Mouse (Mus musculus) hindbrain, embryonic 13.5 days (tissue): ENCODE data around the gene Cyb5r2. TPM values are rescaled to one million over a fixed set of nuclear protein-coding genes. Genes with fewer than 3 reads are reported as not detected.

ENCODE experiments used
- ATAC-seq: fragments of 200-750 bp; cut with Nextera tagmentation; 2 replicates; pipeline ENCODE4 v1.8.0; 2017; ENCODE audit warnings: moderate TSS enrichment; ENCODE audit not compliant: low FRiP score
- H3K27ac ChIP-seq: fragments of 300-500 bp; sonication (generic); 2 replicates; pipeline ENCODE4 v1.5.1; 2015; ENCODE audit warnings: inconsistent platforms, mild to moderate bottlenecking, moderate library complexity
- H3K27me3 ChIP-seq: fragments of 300-500 bp; sonication (generic); 2 replicates; pipeline ENCODE4 v1.6.1; 2015; ENCODE audit warnings: mild to moderate bottlenecking, inconsistent platforms
- H3K36me3 ChIP-seq: fragments of 300-500 bp; sonication (generic); 2 replicates; pipeline ENCODE4 v1.6.1; 2015; ENCODE audit warnings: mild to moderate bottlenecking, inconsistent platforms
- H3K4me1 ChIP-seq: fragments of 300-500 bp; sonication (generic); replicated peaks from 2 replicates; pipeline ENCODE4 v1.6.1; 2015; ENCODE audit warnings: inconsistent platforms
- H3K4me2 ChIP-seq: fragments of 300-500 bp; sonication (generic); 2 replicates; pipeline ENCODE4 v1.6.1; 2015; ENCODE audit warnings: inconsistent platforms, mild to moderate bottlenecking, moderate library complexity
- H3K4me3 ChIP-seq: fragments of 300-500 bp; sonication (generic); 2 replicates; pipeline ENCODE4 v1.5.1; 2015; ENCODE audit warnings: mild to moderate bottlenecking, inconsistent platforms
- H3K9ac ChIP-seq: fragments of 300-500 bp; sonication (generic); 2 replicates; pipeline ENCODE4 v1.6.1; 2015; ENCODE audit warnings: mild to moderate bottlenecking, inconsistent platforms
- H3K9me3 ChIP-seq: fragments of 300-500 bp; sonication (generic); 2 replicates; pipeline ENCODE4 v1.6.1; 2016; ENCODE audit warnings: inconsistent platforms
- WGBS: fragments of 180-500 bp; shearing (Covaris S2); methylation state at CpG from one replicate; pipeline ENCODE4 v1.1.7; 2015; 5-methylcytosine and 5-hydroxymethylcytosine counted together
- polyA plus RNA-seq: library from polyadenylated mRNA; unstranded; fragments of >200 nt; fragmentation: Nextera tagmentation; extraction: Ambion mirVana; gene quantifications from 2 replicates; pipeline ENCODE4 v1.2.1, GENCODE M21; 2015

Gene Cyb5r2
- polyA plus RNA-seq, 1 experiment from 2014 or later, result not detected

DNA sequence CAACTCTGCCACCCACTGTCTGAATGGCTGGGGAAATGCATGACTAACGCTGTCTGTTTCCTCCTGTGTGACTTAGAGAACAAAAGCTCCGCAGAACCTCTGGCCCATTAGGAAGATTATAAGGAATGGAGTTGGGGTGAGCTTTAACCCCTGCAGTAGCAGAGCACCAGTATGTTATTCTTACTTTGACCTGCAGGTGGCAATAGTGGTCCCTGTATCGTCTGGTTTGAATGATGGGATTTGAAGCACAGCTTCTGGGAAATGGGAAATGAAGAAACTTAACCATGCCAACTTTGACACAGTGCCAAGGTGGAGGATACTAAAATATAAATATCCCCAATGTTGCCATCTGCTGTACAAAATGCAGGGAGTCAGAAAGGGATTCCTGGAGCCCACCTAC is 8.6 kb downstream of the Cyb5r2 start:
- Histone ChIP-seq H3K27ac (no peak overlapping the region), H3K27me3 (no peaks in the 10 kb centered on the region), H3K9ac (no peak overlapping the region), H3K4me1 (no peaks in the 10 kb centered on the region), H3K9me3 (no peaks in the 10 kb centered on the region), H3K4me3 (no peak overlapping the region), H3K4me2 (no peak overlapping the region), H3K36me3 (no peaks in the 10 kb centered on the region)
- WGBS, result 5% methylated on average over 3 of the region's 3 CpGs
- ATAC-seq, result 0 out of 2 replicates have a peak, but pooled peaks have one; percentile 27

DNA sequence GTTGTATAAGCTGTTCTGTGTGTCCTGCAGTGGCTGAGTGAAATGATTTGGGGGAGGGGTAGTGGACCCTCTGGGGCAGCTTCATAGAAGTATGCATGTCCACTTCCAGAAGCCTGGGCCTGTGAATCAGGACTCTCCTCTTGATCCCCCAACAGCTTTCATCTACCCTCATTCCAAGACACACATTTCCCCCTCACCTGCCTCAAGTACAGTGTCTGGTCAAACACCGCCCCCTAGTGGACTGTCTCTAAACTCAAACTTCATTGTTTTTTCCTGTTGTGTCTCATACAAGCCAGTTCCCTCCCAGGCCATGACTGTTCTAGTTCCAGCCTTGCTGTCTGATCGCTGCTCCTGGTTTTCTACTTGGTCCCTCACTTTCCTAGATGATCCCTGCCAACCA is 9.9 kb downstream of the Cyb5r2 start:
- Histone ChIP-seq H3K4me1 (no peaks in the 10 kb centered on the region), H3K9ac (no peak overlapping the region), H3K27me3 (no peaks in the 10 kb centered on the region), H3K4me2 (no peak overlapping the region), H3K9me3 (no peaks in the 10 kb centered on the region), H3K27ac (no peak overlapping the region), H3K36me3 (no peaks in the 10 kb centered on the region), H3K4me3 (no peak overlapping the region)
- WGBS, result 20% methylated on average over 2 of the region's 2 CpGs
- no peak for ATAC-seq

DNA sequence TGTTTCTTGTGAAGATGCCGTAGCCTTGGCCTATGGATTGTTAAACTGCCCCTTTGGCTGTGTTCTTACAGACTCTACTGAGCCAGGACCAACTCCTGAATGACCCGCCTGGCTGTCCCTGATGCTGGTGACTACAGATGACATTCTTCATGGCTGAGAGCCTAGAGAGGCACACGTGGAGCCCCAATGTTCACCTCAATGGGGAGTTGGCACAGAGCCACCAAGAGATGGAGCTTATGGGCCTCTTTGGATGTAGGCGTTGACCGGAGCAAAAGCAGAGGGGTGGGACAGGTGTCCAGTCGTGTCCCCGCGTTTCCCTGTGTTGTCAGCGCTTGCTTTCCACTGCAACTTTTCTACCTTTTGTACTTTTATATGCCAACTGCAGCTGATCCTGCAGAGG is 10.4 kb downstream of the Cyb5r2 start:
- H3K27ac ChIP-seq, result no peak overlapping the region
- H3K9ac ChIP-seq, result no peak overlapping the region
- ATAC-seq, result no peak
- H3K4me2 ChIP-seq, result no peak overlapping the region
- no peaks in the 10 kb centered on the region for H3K4me1 ChIP-seq
- H3K9me3 ChIP-seq, result no peaks in the 10 kb centered on the region
- 90% methylated on average over 9 of the region's 9 CpGs for WGBS
- H3K4me3 ChIP-seq, result no peak overlapping the region
- H3K27me3 ChIP-seq, result no peaks in the 10 kb centered on the region
- H3K36me3 ChIP-seq, result no peaks in the 10 kb centered on the region

DNA sequence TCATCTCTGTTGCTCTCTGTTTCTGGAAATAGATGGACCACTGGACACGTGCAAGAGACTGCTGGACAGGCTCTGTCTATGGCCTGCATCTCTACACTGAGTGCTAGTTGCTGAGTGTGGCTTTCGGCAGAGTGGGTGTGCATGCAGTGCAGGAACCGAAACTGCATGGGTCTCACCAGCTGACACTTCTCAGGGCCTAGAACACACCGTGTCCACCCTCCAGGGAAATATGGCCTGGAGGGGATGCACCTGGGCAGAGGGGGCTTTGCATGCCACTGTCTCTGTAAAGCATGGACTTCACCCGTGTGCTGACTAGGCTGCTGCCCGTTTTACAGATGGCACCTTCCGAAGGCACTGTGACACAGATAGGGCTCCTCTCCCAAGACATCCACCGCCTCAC is 11.8 kb downstream of the Cyb5r2 start:
- no peaks in the 10 kb centered on the region for H3K4me1 ChIP-seq
- H3K27me3 ChIP-seq, result no peaks in the 10 kb centered on the region
- H3K9me3 ChIP-seq, result no peaks in the 10 kb centered on the region
- WGBS, result 93% methylated on average over 8 of the region's 8 CpGs
- H3K9ac ChIP-seq, result no peak overlapping the region
- no peaks in the 10 kb centered on the region for H3K36me3 ChIP-seq
- H3K27ac ChIP-seq, result no peak overlapping the region
- no peak overlapping the region for H3K4me3 ChIP-seq
- no peak for ATAC-seq
- H3K4me2 ChIP-seq, result no peak overlapping the region

DNA sequence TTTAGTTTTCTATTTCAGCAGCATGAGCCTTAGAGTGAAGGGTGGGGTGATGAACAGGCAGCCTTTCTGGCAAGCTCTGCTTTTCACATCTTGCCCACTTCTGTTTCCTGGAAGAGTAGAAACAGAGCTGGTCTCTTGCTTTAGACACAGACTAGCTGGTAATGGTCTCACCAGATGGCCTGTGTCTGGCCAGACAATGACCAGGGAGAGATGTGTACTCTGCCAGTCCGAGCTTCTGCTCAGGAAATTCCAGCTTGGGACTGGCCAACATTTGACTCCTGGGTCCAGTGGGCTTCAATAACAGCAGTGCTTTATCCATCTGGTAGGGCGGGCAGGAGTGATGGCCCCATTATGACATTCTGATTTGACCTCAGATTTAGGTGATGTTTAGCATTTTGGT is 12.7 kb downstream of the Cyb5r2 start:
- H3K27me3 ChIP-seq, result no peaks in the 10 kb centered on the region
- H3K9ac ChIP-seq, result no peak overlapping the region
- H3K4me2 ChIP-seq, result no peak overlapping the region
- no peak overlapping the region for H3K4me3 ChIP-seq
- H3K4me1 ChIP-seq, result no peaks in the 10 kb centered on the region
- WGBS, result 75% methylated on average over 2 of the region's 2 CpGs
- H3K9me3 ChIP-seq, result no peaks in the 10 kb centered on the region
- no peaks in the 10 kb centered on the region for H3K36me3 ChIP-seq
- H3K27ac ChIP-seq, result no peak overlapping the region
- ATAC-seq, result no peak

DNA sequence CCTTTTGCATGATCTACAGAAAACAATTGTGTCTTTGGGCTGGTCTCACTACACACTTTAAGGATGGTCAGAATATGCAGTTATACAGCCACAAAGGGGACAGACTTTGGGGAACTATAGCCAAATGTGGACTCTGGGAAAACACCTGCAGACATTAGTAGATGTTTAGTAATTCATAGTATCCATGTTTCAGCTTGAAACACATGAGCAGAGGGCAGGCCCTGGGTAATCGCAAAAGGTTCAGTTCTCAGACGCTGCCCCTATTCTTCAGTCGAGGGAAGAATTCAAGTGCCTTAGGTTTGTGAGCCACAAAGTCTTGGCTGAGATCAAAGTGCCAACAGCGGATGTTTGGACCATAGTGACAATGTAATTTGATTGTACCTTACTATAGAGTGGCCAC is 13.4 kb downstream of the Cyb5r2 start:
- H3K4me3 ChIP-seq, result no peak overlapping the region
- H3K4me1 ChIP-seq, result no peaks in the 10 kb centered on the region
- no peaks in the 10 kb centered on the region for H3K27me3 ChIP-seq
- 91% methylated on average over 4 of the region's 4 CpGs for WGBS
- no peak overlapping the region for H3K27ac ChIP-seq
- H3K36me3 ChIP-seq, result no peaks in the 10 kb centered on the region
- no peaks in the 10 kb centered on the region for H3K9me3 ChIP-seq
- no peak overlapping the region for H3K4me2 ChIP-seq
- no peak overlapping the region for H3K9ac ChIP-seq
- no peak for ATAC-seq

DNA sequence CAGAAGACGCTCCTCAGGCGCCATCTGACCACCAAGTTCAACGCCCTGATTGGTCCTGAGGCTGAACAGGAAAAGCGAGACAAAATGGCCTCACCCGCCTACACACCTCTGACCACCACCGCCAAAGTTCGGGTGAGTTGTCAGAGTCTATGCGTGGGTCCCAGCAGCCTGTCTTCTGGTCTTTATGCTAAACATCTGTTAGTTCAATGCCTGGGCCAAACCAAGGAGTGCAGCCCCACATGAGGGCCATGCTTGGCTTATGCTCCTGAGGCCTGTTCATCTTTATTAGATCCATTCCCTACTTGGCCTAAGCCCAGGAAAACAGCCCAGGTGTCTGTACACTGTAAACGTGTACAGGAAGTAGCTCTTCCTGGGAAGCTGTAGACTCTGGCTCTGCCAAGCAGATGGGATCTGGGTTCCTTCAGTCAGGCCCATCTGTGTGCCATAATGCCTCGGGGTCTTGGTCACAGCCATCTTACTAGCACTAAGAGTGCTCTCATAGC is 14.8 kb downstream of the Cyb5r2 start:
- Histone ChIP-seq H3K9ac (no peak overlapping the region), H3K36me3 (no peaks in the 10 kb centered on the region), H3K4me1 (no peaks in the 10 kb centered on the region), H3K4me3 (no peak overlapping the region), H3K27ac (no peak overlapping the region), H3K4me2 (no peak overlapping the region), H3K9me3 (no peaks in the 10 kb centered on the region), H3K27me3 (no peaks in the 10 kb centered on the region)
- ATAC-seq, result no peak
- 88% methylated on average over 10 of the region's 10 CpGs for WGBS

DNA sequence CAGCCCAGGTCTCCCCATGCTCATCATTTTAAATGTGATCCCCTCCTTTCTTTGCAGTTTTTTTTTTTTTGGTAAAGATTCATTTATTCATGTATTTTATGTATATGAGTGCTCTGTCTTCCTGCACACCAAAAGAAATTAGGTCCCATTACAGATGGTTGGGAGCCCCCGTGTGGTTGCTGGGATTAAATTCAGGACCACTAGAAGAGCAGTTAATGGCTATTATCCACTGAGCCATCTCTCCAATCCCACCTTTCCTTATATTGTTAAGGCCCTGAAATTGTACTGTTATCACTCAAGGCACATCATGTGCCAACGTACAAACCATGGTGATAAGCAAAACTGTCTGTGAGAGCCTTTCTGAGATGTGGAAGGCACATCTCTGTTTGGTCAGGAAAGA is 19.1 kb downstream of the Cyb5r2 start:
- no peaks in the 10 kb centered on the region for H3K36me3 ChIP-seq
- H3K4me3 ChIP-seq, result no peak overlapping the region
- no peaks in the 10 kb centered on the region for H3K27me3 ChIP-seq
- H3K27ac ChIP-seq, result no peak overlapping the region
- H3K9me3 ChIP-seq, result no peaks in the 10 kb centered on the region
- ATAC-seq, result no peak
- H3K4me1 ChIP-seq, result no peaks in the 10 kb centered on the region
- no peak overlapping the region for H3K4me2 ChIP-seq
- 42% methylated on average over 2 of the region's 2 CpGs for WGBS
- H3K9ac ChIP-seq, result no peak overlapping the region

DNA sequence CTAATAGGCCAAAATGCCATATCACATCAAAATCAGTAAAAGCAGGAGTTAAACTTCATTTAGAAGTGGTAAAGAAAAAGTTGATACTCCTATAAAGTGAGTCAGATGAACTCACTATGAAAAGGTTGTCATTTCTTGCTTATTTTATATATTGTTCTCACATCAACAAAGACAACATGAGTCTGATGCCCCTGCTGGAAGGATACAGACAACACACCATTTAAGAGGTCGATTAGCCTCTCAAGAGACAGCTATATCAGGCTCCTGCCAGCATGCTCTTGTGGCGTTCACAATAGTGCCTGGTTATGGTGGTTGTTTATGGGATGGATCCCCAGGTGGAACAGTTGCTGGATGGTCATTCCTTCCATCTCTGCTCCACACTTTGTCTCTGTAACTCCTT is 24.7 kb downstream of the Cyb5r2 start:
- Histone ChIP-seq H3K9ac (no peak overlapping the region), H3K4me3 (no peak overlapping the region), H3K36me3 (no peaks in the 10 kb centered on the region), H3K9me3 (no peaks in the 10 kb centered on the region), H3K4me1 (no peaks in the 10 kb centered on the region), H3K27me3 (no peaks in the 10 kb centered on the region), H3K4me2 (no peak overlapping the region), H3K27ac (no peak overlapping the region)
- no peak for ATAC-seq
- 70% methylated on average over 2 of the region's 2 CpGs for WGBS

DNA sequence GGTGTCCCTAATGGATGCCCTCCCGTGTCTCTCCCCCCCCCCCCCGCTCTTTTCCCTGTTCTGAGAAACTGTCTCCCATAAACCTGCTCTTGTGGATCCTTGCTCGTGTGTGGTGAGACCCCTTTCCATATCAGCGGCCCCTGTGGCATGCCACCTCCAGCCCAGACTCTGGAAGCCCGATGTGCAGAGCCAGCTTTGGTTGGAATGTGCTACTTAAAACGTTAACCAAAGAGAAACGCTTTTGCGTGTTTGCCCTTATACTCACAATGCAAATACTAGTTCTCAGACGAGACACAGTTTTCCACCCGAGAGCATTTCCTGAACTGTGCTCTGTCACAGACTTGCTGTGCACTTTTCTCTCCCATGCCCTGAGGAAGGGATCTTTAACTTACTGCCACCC is 27.2 kb downstream of the Cyb5r2 start:
- no peaks in the 10 kb centered on the region for H3K4me1 ChIP-seq
- H3K4me3 ChIP-seq, result no peak overlapping the region
- H3K9ac ChIP-seq, result no peak overlapping the region
- WGBS, result 87% methylated on average over 10 of the region's 10 CpGs
- peaks cover 5% of the 10 kb centered on the region; the same call in 1 of the 2 replicates for H3K9me3 ChIP-seq
- H3K27me3 ChIP-seq, result no peaks in the 10 kb centered on the region
- H3K36me3 ChIP-seq, result no peaks in the 10 kb centered on the region
- no peak overlapping the region for H3K4me2 ChIP-seq
- no peak overlapping the region for H3K27ac ChIP-seq
- no peak for ATAC-seq

DNA sequence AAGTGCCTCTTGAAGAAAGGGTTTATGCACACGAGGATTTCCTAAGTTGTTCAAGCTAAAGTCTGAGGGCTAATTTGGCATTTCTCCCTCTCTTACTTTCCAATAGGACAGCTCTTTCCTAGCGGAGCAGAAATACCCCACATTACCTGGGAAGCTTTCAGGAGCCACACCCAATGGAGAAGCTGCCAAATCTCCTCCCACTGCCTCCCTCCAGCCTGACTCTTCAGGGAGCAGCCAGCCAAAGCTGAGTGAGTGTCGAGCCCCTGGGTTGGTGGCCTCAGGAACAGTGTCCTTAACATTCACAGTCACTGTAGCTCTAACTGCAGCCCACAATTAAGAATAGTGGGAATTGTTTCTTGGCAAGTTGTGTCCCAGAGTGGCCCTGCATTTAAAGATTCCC is 30.3 kb downstream of the Cyb5r2 start:
- H3K36me3 ChIP-seq, result no peaks in the 10 kb centered on the region
- no peak overlapping the region for H3K4me3 ChIP-seq
- H3K9ac ChIP-seq, result no peak overlapping the region
- peaks cover 7% of the 10 kb centered on the region; the same call in 1 of the 2 replicates for H3K9me3 ChIP-seq
- no peak for ATAC-seq
- no peaks in the 10 kb centered on the region for H3K4me1 ChIP-seq
- WGBS, result 71% methylated on average over 3 of the region's 3 CpGs
- no peaks in the 10 kb centered on the region for H3K27me3 ChIP-seq
- no peak overlapping the region for H3K27ac ChIP-seq
- no peak overlapping the region for H3K4me2 ChIP-seq

DNA sequence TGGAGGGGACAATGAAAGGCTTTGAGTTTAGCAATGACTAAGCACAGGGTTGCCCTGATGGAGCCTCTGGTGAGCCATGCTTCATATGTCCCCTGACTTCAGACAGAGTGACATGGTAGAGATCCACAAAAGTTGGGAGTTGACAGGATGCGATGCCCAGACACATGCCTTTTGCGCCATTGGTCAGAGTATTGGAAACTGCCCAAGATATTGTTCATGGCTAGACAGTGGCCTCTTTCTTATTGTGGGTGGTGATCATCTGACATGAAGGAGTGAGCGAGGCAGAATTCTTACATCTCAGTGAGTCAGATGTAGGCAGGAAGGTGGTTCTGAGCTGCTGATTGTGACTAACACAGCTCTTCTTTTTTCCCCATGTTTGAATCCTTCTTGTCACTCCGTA is 35.3 kb downstream of the Cyb5r2 start:
- no peak overlapping the region for H3K4me2 ChIP-seq
- no peaks in the 10 kb centered on the region for H3K27me3 ChIP-seq
- ATAC-seq, result no peak
- 98% methylated on average over 4 of the region's 4 CpGs for WGBS
- H3K9ac ChIP-seq, result no peak overlapping the region
- H3K36me3 ChIP-seq, result no peaks in the 10 kb centered on the region
- peaks cover 7% of the 10 kb centered on the region; the same call in 1 of the 2 replicates for H3K9me3 ChIP-seq
- no peaks in the 10 kb centered on the region for H3K4me1 ChIP-seq
- no peak overlapping the region for H3K4me3 ChIP-seq
- H3K27ac ChIP-seq, result no peak overlapping the region

DNA sequence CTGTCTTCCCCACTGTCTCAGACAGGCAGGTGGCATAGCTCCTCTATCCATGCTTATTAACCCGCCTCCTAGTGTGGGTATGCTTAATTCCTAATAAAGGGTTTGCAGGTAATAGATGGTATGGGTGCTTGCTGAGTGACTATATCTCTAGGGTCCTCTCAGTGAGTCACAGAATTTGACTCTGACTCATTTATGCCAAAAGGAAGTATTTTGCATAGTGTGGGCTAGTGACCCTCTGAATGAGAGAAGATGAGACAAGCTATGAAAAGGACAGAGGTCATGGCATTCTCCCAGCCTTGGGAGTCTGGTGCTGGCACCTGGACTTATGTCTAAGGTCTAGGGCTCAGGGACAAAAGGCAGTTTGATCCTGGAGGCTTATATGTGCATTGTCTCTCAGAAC is 37.1 kb downstream of the Cyb5r2 start:
- H3K4me1 ChIP-seq, result no peaks in the 10 kb centered on the region
- no peak for ATAC-seq
- H3K4me3 ChIP-seq, result no peak overlapping the region
- no peak overlapping the region for H3K9ac ChIP-seq
- H3K36me3 ChIP-seq, result no peaks in the 10 kb centered on the region
- H3K9me3 ChIP-seq, result peaks cover 4% of the 10 kb centered on the region; the same call in 1 of the 2 replicates
- H3K27me3 ChIP-seq, result no peaks in the 10 kb centered on the region
- H3K27ac ChIP-seq, result no peak overlapping the region
- no peak overlapping the region for H3K4me2 ChIP-seq
- WGBS, result 100% methylated on average over 1 of the region's 1 CpGs
